Mouse (Mus musculus) kidney, adult 2 months (tissue): ENCODE results near the gene App.

Experiments used
- CTCF ChIP-seq: fragments of 200-500 bp; conservative IDR thresholded peaks from 2 replicates; pipeline ENCODE4 v1.5.1; 2011; ENCODE audit warnings: low read depth, mild to moderate bottlenecking, control low read depth, low read length, moderate library complexity, mixed read lengths; ENCODE audit not compliant: insufficient read depth, insufficient read length
- POLR2A ChIP-seq: fragments of 200-500 bp; IDR thresholded peaks from one replicate; pipeline ENCODE4 v1.6.1; 2011; ENCODE audit warnings: low read depth, low read length, control low read depth

DNA sequence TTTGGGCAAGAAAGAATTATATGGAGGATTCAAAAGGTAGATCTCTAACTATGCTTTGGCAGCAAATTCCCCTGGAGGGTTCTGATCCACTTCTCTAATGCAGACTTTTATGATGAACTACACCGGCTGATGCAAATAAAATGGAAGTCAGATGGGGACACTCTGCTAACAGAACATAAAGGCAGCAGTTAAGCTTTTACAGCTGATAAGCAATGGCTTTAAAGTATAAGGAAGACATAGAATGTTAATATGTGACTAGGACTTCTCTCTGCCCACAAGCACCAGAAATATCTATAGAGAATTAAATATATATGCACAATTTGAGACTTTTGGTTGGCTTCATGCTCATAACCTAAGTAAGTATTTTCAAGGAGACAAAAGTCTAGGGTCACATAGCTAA lies 81.4 kb downstream of the App start:
- TF ChIP-seq POLR2A (no peak), CTCF (no peak)
